Mouse (Mus musculus): Measurements from ENCODE around the gene Cpa5. TPM values are rescaled to one million over a fixed set of nuclear protein-coding genes. Genes with fewer than 3 reads are reported as not detected.

Cpa5 gene
- polyA plus RNA-seq, 1 experiment from 2014 or later: 0.16 TPM

- no peak for ATAC-seq (ENCODE audit: low FRiP score, low TSS enrichment)
- WGBS: 21% methylated on average over 13 of the region's 13 CpGs
- peak overlapping the region; percentile 38; the same call in 1 of the 2 replicates for H3K9ac ChIP-seq (ENCODE audit: low read length)
These were observed 6.5 kb downstream of the Cpa5 start for GRCm38 (mm10) chr6:30617020-30617958.

GRCm38 (mm10) chr6:30617959-30618590 is 7.3 kb downstream of the Cpa5 start:
- ATAC-seq (ENCODE audit: low FRiP score, low TSS enrichment) (peak; percentile 75; the same call in 1 of the 2 replicates), DNase-seq (ENCODE audit: low spot score) (peak; percentile 34)
- Histone ChIP-seq H3K4me2 (replicated peaks; ENCODE audit: low read depth) (peak overlapping the region; percentile 41), H3K36me3 (ENCODE audit: control insufficient read depth, insufficient read depth, low read length) (no peaks in the 10 kb centered on the region), H3K4me3 (ENCODE audit: low read depth, low read length) (no peak overlapping the region; the same call in 1 of the 2 replicates), H3K9ac (ENCODE audit: low read length) (peak overlapping the region; percentile 38), H3K4me1 (replicated peaks; ENCODE audit: control insufficient read depth, insufficient read depth) (peaks cover 5% of the 10 kb centered on the region; the same call in 1 of the 2 replicates), H3K27me3 (ENCODE audit: control insufficient read depth, insufficient read depth, low read length) (no peaks in the 10 kb centered on the region), H3K9me3 (ENCODE audit: control insufficient read depth, low read length) (no peaks in the 10 kb centered on the region), H3K27ac (replicated peaks) (0 out of 2 replicates have a peak overlapping the region, but pooled peaks have one; percentile 6)
- TF ChIP-seq EP300 (optimal IDR thresholded peaks at IDR 0.05) (no peak), CTCF (IDR thresholded peaks at IDR 0.05; ENCODE audit: low read depth) (peak; percentile 37; the same call in 1 of the 2 replicates)
- WGBS: 24% methylated on average over 18 of the region's 18 CpGs

More at GRCm38 (mm10) chr6:30617020-30617958, 6.5 kb downstream of the Cpa5 start:
- H3K9me3 ChIP-seq (ENCODE audit: control insufficient read depth, low read length): no peaks in the 10 kb centered on the region
- DNase-seq (ENCODE audit: low spot score): no peak
- H3K27ac ChIP-seq (replicated peaks): no peak overlapping the region
- peak overlapping the region; percentile 41 for H3K4me2 ChIP-seq (replicated peaks; ENCODE audit: low read depth)
- no peak overlapping the region; the same call in 1 of the 2 replicates for H3K4me3 ChIP-seq (ENCODE audit: low read depth, low read length)
- no peaks in the 10 kb centered on the region for H3K36me3 ChIP-seq (ENCODE audit: control insufficient read depth, insufficient read depth, low read length)
- peaks cover 5% of the 10 kb centered on the region; the same call in 1 of the 2 replicates for H3K4me1 ChIP-seq (replicated peaks; ENCODE audit: control insufficient read depth, insufficient read depth)
- no peaks in the 10 kb centered on the region for H3K27me3 ChIP-seq (ENCODE audit: control insufficient read depth, insufficient read depth, low read length)
- TF ChIP-seq CTCF (IDR thresholded peaks at IDR 0.05; ENCODE audit: low read depth): no peak
- TF ChIP-seq EP300 (optimal IDR thresholded peaks at IDR 0.05): no peak

GRCm38 (mm10) chr6:30618735-30619134 is 7.9 kb downstream of the Cpa5 start:
- WGBS: 47% methylated on average over 6 of the region's 6 CpGs
- Histone ChIP-seq H3K27me3 (ENCODE audit: control insufficient read depth, insufficient read depth, low read length) (no peaks in the 10 kb centered on the region), H3K27ac (replicated peaks) (0 out of 2 replicates have a peak overlapping the region, but pooled peaks have one; percentile 14), H3K4me3 (ENCODE audit: low read depth, low read length) (no peak overlapping the region), H3K4me2 (replicated peaks; ENCODE audit: low read depth) (no peak overlapping the region), H3K9me3 (ENCODE audit: control insufficient read depth, low read length) (no peaks in the 10 kb centered on the region), H3K36me3 (ENCODE audit: control insufficient read depth, insufficient read depth, low read length) (no peaks in the 10 kb centered on the region), H3K4me1 (replicated peaks; ENCODE audit: control insufficient read depth, insufficient read depth) (peaks cover 5% of the 10 kb centered on the region; the same call in 1 of the 2 replicates), H3K9ac (ENCODE audit: low read length) (no peak overlapping the region)
- ATAC-seq (ENCODE audit: low FRiP score, low TSS enrichment) (no peak), DNase-seq (ENCODE audit: low spot score) (no peak)
- TF ChIP-seq EP300 (optimal IDR thresholded peaks at IDR 0.05) (no peak), CTCF (IDR thresholded peaks at IDR 0.05; ENCODE audit: low read depth) (no peak)

GRCm38 (mm10) chr6:30619606-30620005 is 8.8 kb downstream of the Cpa5 start:
- TF ChIP-seq EP300 (optimal IDR thresholded peaks at IDR 0.05) (no peak), CTCF (IDR thresholded peaks at IDR 0.05; ENCODE audit: low read depth) (no peak)

GRCm38 (mm10) chr6:30620591-30620990 is 9.8 kb downstream of the Cpa5 start:
- Histone ChIP-seq H3K4me3 (ENCODE audit: low read depth, low read length) (no peak overlapping the region), H3K36me3 (ENCODE audit: control insufficient read depth, insufficient read depth, low read length) (no peaks in the 10 kb centered on the region), H3K4me2 (replicated peaks; ENCODE audit: low read depth) (no peak overlapping the region), H3K27me3 (ENCODE audit: control insufficient read depth, insufficient read depth, low read length) (no peaks in the 10 kb centered on the region), H3K9me3 (ENCODE audit: control insufficient read depth, low read length) (no peaks in the 10 kb centered on the region), H3K4me1 (replicated peaks; ENCODE audit: control insufficient read depth, insufficient read depth) (peaks cover 5% of the 10 kb centered on the region; the same call in 1 of the 2 replicates), H3K27ac (replicated peaks) (no peak overlapping the region; the same call in 1 of the 2 replicates), H3K9ac (ENCODE audit: low read length) (no peak overlapping the region)
- ATAC-seq (ENCODE audit: low FRiP score, low TSS enrichment): no peak
- TF ChIP-seq EP300 (optimal IDR thresholded peaks at IDR 0.05): no peak
- TF ChIP-seq CTCF (IDR thresholded peaks at IDR 0.05; ENCODE audit: low read depth): no peak
- WGBS: 56% methylated on average over 4 of the region's 4 CpGs
- DNase-seq (ENCODE audit: low spot score): no peak

More at GRCm38 (mm10) chr6:30619606-30620005, 8.8 kb downstream of the Cpa5 start:
- Histone ChIP-seq H3K4me2 (replicated peaks; ENCODE audit: low read depth) (no peak overlapping the region), H3K9ac (ENCODE audit: low read length) (no peak overlapping the region), H3K9me3 (ENCODE audit: control insufficient read depth, low read length) (no peaks in the 10 kb centered on the region), H3K4me3 (ENCODE audit: low read depth, low read length) (no peak overlapping the region), H3K27me3 (ENCODE audit: control insufficient read depth, insufficient read depth, low read length) (no peaks in the 10 kb centered on the region), H3K27ac (replicated peaks) (no peak overlapping the region), H3K4me1 (replicated peaks; ENCODE audit: control insufficient read depth, insufficient read depth) (peaks cover 5% of the 10 kb centered on the region; the same call in 1 of the 2 replicates), H3K36me3 (ENCODE audit: control insufficient read depth, insufficient read depth, low read length) (no peaks in the 10 kb centered on the region)
- WGBS: 86% methylated on average over 5 of the region's 5 CpGs
- DNase-seq (ENCODE audit: low spot score) (no peak), ATAC-seq (ENCODE audit: low FRiP score, low TSS enrichment) (no peak)

Data from stomach, postnatal 0 days (tissue).